Comparison of ENCODE assay signal across 8 mouse cellular contexts in the genomic region with DNA sequence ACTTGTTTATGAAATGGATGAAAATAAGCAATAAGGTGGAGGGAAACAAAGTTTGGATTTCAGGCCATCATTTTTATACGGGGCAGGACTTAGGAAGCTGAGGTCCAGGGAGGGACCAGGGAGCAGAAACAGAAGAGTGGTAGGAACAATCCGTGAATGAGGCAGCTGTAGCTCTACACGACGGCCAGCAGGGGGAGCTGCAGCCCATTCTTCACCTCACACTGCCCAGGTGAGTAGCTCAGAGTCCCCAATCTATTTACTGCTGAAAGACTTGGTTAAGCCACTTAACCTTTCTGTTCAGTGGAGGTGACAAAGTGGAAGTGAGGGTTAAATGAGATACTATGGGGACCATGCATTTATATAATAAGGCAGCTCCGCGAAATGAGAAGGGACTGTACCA.
DNase-seq lines count a peak whose midpoint lies in the region; ATAC-seq and TF ChIP-seq lines count a peak whose summit lies in the region.

No protein-coding gene starts in this region.

- H3K9me3 ChIP-seq in intestine, embryonic 16.5 days (ENCODE audit: control insufficient read depth, low read length) = no peaks in the 10 kb centered on the region
- no peaks in the 10 kb centered on the region for H3K9me3 ChIP-seq in limb, embryonic 12.5 days
- H3K9me3 ChIP-seq in neural tube, embryonic 13.5 days = no peaks in the 10 kb centered on the region

- H3K9ac ChIP-seq in intestine, embryonic 16.5 days (ENCODE audit: low read depth, low read length) = no peak overlapping the region
- no peak overlapping the region for H3K9ac ChIP-seq in limb, embryonic 12.5 days (replicated peaks)
- no peak overlapping the region for H3K9ac ChIP-seq in neural tube, embryonic 13.5 days

- TF ChIP-seq POLR2A in testis, adult 2 months (IDR thresholded peaks at IDR 0.05; ENCODE audit: control insufficient read depth, low read depth, low read length) = no peak

- no peak overlapping the region for H3K4me3 ChIP-seq in intestine, embryonic 16.5 days (ENCODE audit: low read length)
- no peak overlapping the region for H3K4me3 ChIP-seq in limb, embryonic 12.5 days (replicated peaks)
- H3K4me3 ChIP-seq in neural tube, embryonic 13.5 days = no peak overlapping the region
- H3K4me3 ChIP-seq in testis, adult 2 months (ENCODE audit: control insufficient read depth, low read depth, low read length) = no peak overlapping the region

- DNase-seq in 416B (ENCODE audit: low read depth) = peak; percentile 45
- peak; percentile 31 for DNase-seq in T-cell, adult 2 months (ENCODE audit: low spot score)
- peak; percentile 91 for DNase-seq in cerebellum, postnatal 14 days
- DNase-seq in gastrocnemius, postnatal 14 days = peak; percentile 63

- H3K4me2 ChIP-seq in intestine, embryonic 16.5 days (ENCODE audit: low read depth, low read length) = no peak overlapping the region
- H3K4me2 ChIP-seq in limb, embryonic 12.5 days = no peak overlapping the region
- H3K4me2 ChIP-seq in neural tube, embryonic 13.5 days = no peak overlapping the region

- no peaks in the 10 kb centered on the region for H3K36me3 ChIP-seq in intestine, embryonic 16.5 days (ENCODE audit: control insufficient read depth, insufficient read depth, low read length)
- no peaks in the 10 kb centered on the region for H3K36me3 ChIP-seq in limb, embryonic 12.5 days
- H3K36me3 ChIP-seq in neural tube, embryonic 13.5 days = no peaks in the 10 kb centered on the region
- H3K36me3 ChIP-seq in testis, adult 2 months (ENCODE audit: control insufficient read depth, insufficient read depth, low read length) = no peaks in the 10 kb centered on the region

- peak; percentile 98 for TF ChIP-seq CTCF in testis, adult 2 months (IDR thresholded peaks at IDR 0.05; ENCODE audit: control insufficient read depth, insufficient read depth, insufficient replicate concordance, low read depth, low read length)

- no peaks in the 10 kb centered on the region for H3K4me1 ChIP-seq in intestine, embryonic 16.5 days (ENCODE audit: control insufficient read depth, insufficient read depth, low read length)
- H3K4me1 ChIP-seq in limb, embryonic 12.5 days (replicated peaks) = peaks cover 2% of the 10 kb centered on the region
- H3K4me1 ChIP-seq in neural tube, embryonic 13.5 days (replicated peaks) = no peaks in the 10 kb centered on the region
- H3K4me1 ChIP-seq in testis, adult 2 months (ENCODE audit: control insufficient read depth, insufficient read depth, low read length) = no peaks in the 10 kb centered on the region

- peak; percentile 69 for ATAC-seq in intestine, embryonic 16.5 days
- ATAC-seq in limb, embryonic 12.5 days (ENCODE audit: insufficient number of reproducible peaks, insufficient read depth, low FRiP score, low TSS enrichment, low read depth) = 0 out of 2 replicates have a peak, but pooled peaks have one; percentile 63
- ATAC-seq in neural tube, embryonic 13.5 days (ENCODE audit: low read depth) = 0 out of 2 replicates have a peak, but pooled peaks have one; percentile 53

- 34% methylated on average over 6 of the region's 6 CpGs for WGBS in intestine, embryonic 16.5 days
- WGBS in limb, embryonic 12.5 days = 29% methylated on average over 6 of the region's 6 CpGs
- 26% methylated on average over 6 of the region's 6 CpGs for WGBS in neural tube, embryonic 13.5 days

- intact Hi-C loops in gastrocnemius, postnatal 14 days (cut with DNase I; ENCODE audit: low total_unique reads) = loop anchor here (2.0 to 10.0 kb wide), 2 partner anchors 100 to 636 kb away; no protein-coding TSS in a partner anchor

- H3K27ac ChIP-seq in intestine, embryonic 16.5 days (ENCODE audit: low read length) = no peak overlapping the region
- H3K27ac ChIP-seq in limb, embryonic 12.5 days = no peak overlapping the region
- H3K27ac ChIP-seq in neural tube, embryonic 13.5 days (replicated peaks) = no peak overlapping the region
- no peak overlapping the region for H3K27ac ChIP-seq in testis, adult 2 months (ENCODE audit: control insufficient read depth, insufficient read depth, low read depth, low read length)

- no peaks in the 10 kb centered on the region; the same call in 1 of the 2 replicates for H3K27me3 ChIP-seq in intestine, embryonic 16.5 days (replicated peaks; ENCODE audit: control insufficient read depth, insufficient read depth, low read length)
- H3K27me3 ChIP-seq in limb, embryonic 12.5 days = peaks cover 19% of the 10 kb centered on the region
- peaks cover 13% of the 10 kb centered on the region; the same call in 1 of the 2 replicates for H3K27me3 ChIP-seq in neural tube, embryonic 13.5 days
- no peaks in the 10 kb centered on the region for H3K27me3 ChIP-seq in testis, adult 2 months (ENCODE audit: control insufficient read depth, insufficient read depth, low read length)

Comparison
In these comparisons a context has a peak if more than half of its experiments do, and no peak if none do; other contexts are left out.
1. DNase-seq: peak in every context shown above with its lines; median percentile 91 in cerebellum, postnatal 14 days; 63 in gastrocnemius, postnatal 14 days; 45 in 416B; 31 in T-cell, adult 2 months.